Mouse (Mus musculus): ENCODE measurements around the gene Lpin2. TPM values are rescaled to one million over a fixed set of nuclear protein-coding genes. Genes with fewer than 3 reads are reported as not detected.

The Lpin2 gene
- polyA plus RNA-seq, 1 experiment from 2014 or later: 35.5 TPM

GRCm38 (mm10) chr17:71193019-71193418 is 10.7 kb downstream of the Lpin2 start:
- H3K9ac ChIP-seq (replicated peaks): no peak overlapping the region

DNA sequence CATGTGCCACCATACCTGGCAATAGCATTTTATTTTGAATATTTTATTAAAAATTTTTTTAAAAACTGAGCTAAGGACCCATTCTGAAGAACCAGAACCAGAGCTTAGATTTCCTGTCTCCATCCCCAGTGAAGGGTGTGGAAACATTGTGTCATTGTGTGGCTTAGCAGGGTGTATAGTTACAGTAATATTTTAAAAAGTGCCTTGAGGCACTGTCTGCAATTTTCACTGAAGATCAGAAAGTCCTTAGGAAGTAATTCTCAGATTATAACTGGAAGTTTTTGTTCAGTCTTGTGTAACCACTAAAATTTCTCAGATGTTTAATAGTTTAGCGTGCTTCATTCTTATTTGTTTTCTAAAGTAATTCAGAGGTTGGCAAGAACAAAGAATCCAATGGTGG is 11.1 kb downstream of the Lpin2 start:
- ATAC-seq: no peak
- no peak overlapping the region for H3K4me2 ChIP-seq (replicated peaks)
- H3K4me1 ChIP-seq (replicated peaks): peaks cover 9% of the 10 kb centered on the region
- H3K36me3 ChIP-seq: no peaks in the 10 kb centered on the region
- no peak overlapping the region for H3K27ac ChIP-seq
- no peak overlapping the region for H3K4me3 ChIP-seq (replicated peaks)
- peaks cover 5% of the 10 kb centered on the region; the same call in 1 of the 2 replicates for H3K9me3 ChIP-seq
- no peak overlapping the region for H3K9ac ChIP-seq (replicated peaks)
- 78% methylated on average over 1 of the region's 1 CpGs for WGBS
- no peaks in the 10 kb centered on the region for H3K27me3 ChIP-seq

More at GRCm38 (mm10) chr17:71193019-71193418, 10.7 kb downstream of the Lpin2 start:
- 79% methylated on average over 1 of the region's 1 CpGs for WGBS
- ATAC-seq: no peak
- Histone ChIP-seq H3K27ac (no peak overlapping the region; the same call in 1 of the 2 replicates), H3K4me1 (replicated peaks) (peaks cover 9% of the 10 kb centered on the region), H3K4me2 (replicated peaks) (no peak overlapping the region), H3K36me3 (no peaks in the 10 kb centered on the region), H3K27me3 (no peaks in the 10 kb centered on the region), H3K9me3 (peaks cover 5% of the 10 kb centered on the region; the same call in 1 of the 2 replicates), H3K4me3 (replicated peaks) (no peak overlapping the region)

GRCm38 (mm10) chr17:71194906-71195632 is 12.7 kb downstream of the Lpin2 start:
- WGBS: 89% methylated on average over 3 of the region's 3 CpGs
- peaks cover 9% of the 10 kb centered on the region for H3K4me1 ChIP-seq (replicated peaks)
- H3K36me3 ChIP-seq: no peaks in the 10 kb centered on the region
- peaks cover 5% of the 10 kb centered on the region; the same call in 1 of the 2 replicates for H3K9me3 ChIP-seq
- H3K27me3 ChIP-seq: no peaks in the 10 kb centered on the region
- no peak overlapping the region for H3K4me3 ChIP-seq (replicated peaks)
- no peak for ATAC-seq
- H3K27ac ChIP-seq: no peak overlapping the region
- no peak overlapping the region for H3K9ac ChIP-seq (replicated peaks)
- H3K4me2 ChIP-seq (replicated peaks): no peak overlapping the region

- Histone ChIP-seq H3K27ac (no peak overlapping the region), H3K9ac (replicated peaks) (no peak overlapping the region), H3K4me1 (replicated peaks) (peaks cover 9% of the 10 kb centered on the region), H3K4me2 (replicated peaks) (no peak overlapping the region; the same call in 1 of the 2 replicates), H3K36me3 (no peaks in the 10 kb centered on the region), H3K4me3 (replicated peaks) (no peak overlapping the region), H3K9me3 (peaks cover 5% of the 10 kb centered on the region; the same call in 1 of the 2 replicates), H3K27me3 (no peaks in the 10 kb centered on the region)
- WGBS: 57% methylated on average over 10 of the region's 10 CpGs
- ATAC-seq: peak; percentile 48
Measured at GRCm38 (mm10) chr17:71195633-71196391, 13.5 kb downstream of the Lpin2 start.

DNA sequence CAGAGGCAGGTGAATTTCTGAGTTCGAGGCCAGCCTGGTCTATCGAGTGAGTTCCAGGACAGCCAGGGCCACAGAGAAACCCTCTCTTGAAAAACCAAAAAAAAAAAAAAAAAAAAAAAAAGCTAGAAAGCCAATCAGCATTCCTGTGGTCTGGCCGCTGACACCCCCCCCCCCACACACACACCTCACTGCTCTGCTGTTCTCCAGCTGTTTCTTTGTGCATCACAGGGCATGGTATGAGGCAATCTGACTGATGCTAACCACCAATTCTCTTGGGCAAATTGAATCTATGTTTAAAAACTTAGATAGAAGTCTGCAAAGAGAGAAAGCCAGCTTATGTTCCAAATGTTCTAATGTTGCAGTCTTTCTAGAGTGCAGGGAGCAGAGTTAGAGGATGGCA is 14.1 kb downstream of the Lpin2 start:
- peaks cover 9% of the 10 kb centered on the region for H3K4me1 ChIP-seq (replicated peaks)
- peaks cover 5% of the 10 kb centered on the region; the same call in 1 of the 2 replicates for H3K9me3 ChIP-seq
- H3K36me3 ChIP-seq: no peaks in the 10 kb centered on the region
- no peak overlapping the region for H3K9ac ChIP-seq (replicated peaks)
- H3K4me2 ChIP-seq (replicated peaks): no peak overlapping the region
- ATAC-seq: no peak
- 71% methylated on average over 3 of the region's 3 CpGs for WGBS
- H3K27me3 ChIP-seq: no peaks in the 10 kb centered on the region
- no peak overlapping the region for H3K27ac ChIP-seq
- H3K4me3 ChIP-seq (replicated peaks): no peak overlapping the region

DNA sequence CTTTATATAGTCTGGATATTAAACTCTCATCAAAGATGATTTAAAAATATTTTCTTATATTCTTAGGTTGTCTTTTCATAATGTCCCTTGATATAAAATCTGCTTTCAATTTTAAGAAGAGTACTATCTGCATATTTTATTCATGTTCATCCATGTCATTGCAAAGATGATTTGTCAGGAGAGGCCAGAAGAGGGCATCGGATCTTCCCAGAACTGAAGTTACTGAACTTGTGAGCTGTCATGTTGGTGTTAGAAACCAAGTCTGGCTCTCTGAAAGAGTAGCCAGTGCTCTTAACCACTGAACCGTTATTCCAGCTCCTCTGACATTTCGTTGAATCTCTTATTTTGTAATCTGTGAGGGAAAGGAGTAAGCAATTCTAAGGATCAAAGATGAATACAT is 17.0 kb downstream of the Lpin2 start:
- H3K36me3 ChIP-seq: no peaks in the 10 kb centered on the region
- peaks cover 19% of the 10 kb centered on the region for H3K4me1 ChIP-seq (replicated peaks)
- H3K27ac ChIP-seq: no peak overlapping the region
- H3K9me3 ChIP-seq: no peaks in the 10 kb centered on the region
- no peaks in the 10 kb centered on the region for H3K27me3 ChIP-seq
- no peak overlapping the region for H3K4me3 ChIP-seq (replicated peaks)
- no peak overlapping the region for H3K9ac ChIP-seq (replicated peaks)
- no peak overlapping the region for H3K4me2 ChIP-seq (replicated peaks)
- no peak for ATAC-seq
- 74% methylated on average over 3 of the region's 3 CpGs for WGBS

DNA sequence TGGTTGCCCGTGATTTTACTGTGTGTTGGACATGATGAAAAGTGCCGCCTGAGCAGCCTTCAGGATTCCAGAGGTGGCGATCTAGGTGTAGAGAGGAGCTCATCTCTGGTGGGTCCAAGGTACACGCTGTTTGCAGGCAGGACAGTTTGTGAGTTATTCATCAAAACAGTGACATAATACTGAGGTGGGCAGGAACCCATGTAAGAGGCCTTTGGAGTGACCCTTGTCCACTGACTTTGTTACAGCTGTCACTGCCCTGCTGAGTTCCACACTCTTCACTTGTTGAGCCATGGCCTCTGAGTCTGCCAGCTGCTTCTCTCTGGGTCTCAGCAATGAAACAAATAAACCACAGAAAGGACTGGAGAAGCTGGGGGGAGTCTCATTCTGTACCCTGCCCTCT is 19.8 kb downstream of the Lpin2 start:
- Histone ChIP-seq H3K9me3 (no peaks in the 10 kb centered on the region), H3K4me1 (replicated peaks) (peaks cover 13% of the 10 kb centered on the region; the same call in 1 of the 2 replicates), H3K27ac (no peak overlapping the region), H3K4me3 (replicated peaks) (no peak overlapping the region), H3K9ac (replicated peaks) (no peak overlapping the region), H3K36me3 (no peaks in the 10 kb centered on the region), H3K27me3 (no peaks in the 10 kb centered on the region), H3K4me2 (replicated peaks) (no peak overlapping the region)
- no peak for ATAC-seq
- WGBS: 74% methylated on average over 4 of the region's 4 CpGs

GRCm38 (mm10) chr17:71203998-71204808 is 21.8 kb downstream of the Lpin2 start:
- Histone ChIP-seq H3K4me2 (replicated peaks) (no peak overlapping the region), H3K27ac (no peak overlapping the region), H3K36me3 (no peaks in the 10 kb centered on the region), H3K27me3 (no peaks in the 10 kb centered on the region), H3K4me3 (replicated peaks) (no peak overlapping the region), H3K4me1 (replicated peaks) (peaks cover 13% of the 10 kb centered on the region; the same call in 1 of the 2 replicates), H3K9ac (replicated peaks) (no peak overlapping the region), H3K9me3 (no peaks in the 10 kb centered on the region)
- ATAC-seq: no peak
- 92% methylated on average over 9 of the region's 9 CpGs for WGBS

DNA sequence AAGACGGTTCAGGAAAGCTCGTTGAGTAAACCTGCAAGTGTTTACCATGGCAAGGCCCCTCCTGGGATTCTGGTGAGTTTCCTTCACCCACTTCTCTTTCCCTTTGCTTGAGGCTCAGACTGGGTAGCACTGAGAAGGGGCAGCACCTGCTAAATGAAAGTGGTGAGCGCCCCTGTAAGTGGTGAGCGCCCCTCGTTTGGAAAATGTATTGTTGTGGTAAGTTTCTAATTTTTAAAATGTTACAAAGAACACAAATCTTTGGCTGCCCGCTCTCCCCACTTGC is 22.4 kb downstream of the Lpin2 start:
- Histone ChIP-seq H3K9me3 (no peaks in the 10 kb centered on the region), H3K27ac (no peak overlapping the region), H3K4me3 (replicated peaks) (no peak overlapping the region), H3K9ac (replicated peaks) (no peak overlapping the region), H3K4me1 (replicated peaks) (peaks cover 13% of the 10 kb centered on the region; the same call in 1 of the 2 replicates), H3K36me3 (no peaks in the 10 kb centered on the region), H3K4me2 (replicated peaks) (no peak overlapping the region), H3K27me3 (no peaks in the 10 kb centered on the region)
- 93% methylated on average over 6 of the region's 6 CpGs for WGBS
- no peak for ATAC-seq

- H3K27ac ChIP-seq: no peak overlapping the region
- H3K36me3 ChIP-seq: no peaks in the 10 kb centered on the region
- H3K4me2 ChIP-seq (replicated peaks): no peak overlapping the region
- WGBS: 87% methylated on average over 12 of the region's 12 CpGs
- no peaks in the 10 kb centered on the region for H3K9me3 ChIP-seq
- no peaks in the 10 kb centered on the region for H3K27me3 ChIP-seq
- peaks cover 13% of the 10 kb centered on the region; the same call in 1 of the 2 replicates for H3K4me1 ChIP-seq (replicated peaks)
- H3K4me3 ChIP-seq (replicated peaks): no peak overlapping the region
- ATAC-seq: no peak
- H3K9ac ChIP-seq (replicated peaks): no peak overlapping the region
Measured at GRCm38 (mm10) chr17:71206136-71206893, 24.0 kb downstream of the Lpin2 start.

DNA sequence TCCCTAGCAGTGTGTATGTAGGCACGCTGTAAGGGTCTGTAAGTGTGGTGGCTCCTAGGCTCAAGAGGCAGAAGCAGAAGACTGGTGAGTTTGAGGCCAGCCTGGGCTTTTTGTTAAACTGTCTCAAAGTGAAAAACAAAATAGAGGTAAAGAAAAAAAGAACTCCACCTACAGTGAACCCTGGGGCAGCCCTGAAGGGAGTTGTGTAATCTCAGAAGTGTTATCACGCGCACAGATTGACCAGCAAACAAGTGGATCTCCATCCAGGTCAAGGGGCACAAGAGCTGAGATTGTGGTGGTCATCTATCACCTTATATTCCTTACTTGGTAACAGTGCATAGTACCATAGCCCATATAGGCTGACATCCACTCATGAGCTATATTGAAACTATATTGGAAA is 24.9 kb downstream of the Lpin2 start:
- H3K27ac ChIP-seq: no peak overlapping the region
- H3K4me1 ChIP-seq (replicated peaks): peaks cover 13% of the 10 kb centered on the region
- H3K9me3 ChIP-seq: no peaks in the 10 kb centered on the region
- no peak overlapping the region for H3K4me3 ChIP-seq (replicated peaks)
- ATAC-seq: no peak
- no peaks in the 10 kb centered on the region for H3K27me3 ChIP-seq
- no peaks in the 10 kb centered on the region for H3K36me3 ChIP-seq
- H3K4me2 ChIP-seq (replicated peaks): no peak overlapping the region
- no peak overlapping the region for H3K9ac ChIP-seq (replicated peaks)
- 97% methylated on average over 3 of the region's 3 CpGs for WGBS
